Mouse (Mus musculus): Measurements from ENCODE around the gene Uqcc3. TPM values are rescaled to one million over a fixed set of nuclear protein-coding genes. Genes with fewer than 3 reads are reported as not detected.

The Uqcc3 gene
- polyA plus RNA-seq (2015; fragmentation: Nextera tagmentation; extraction: Ambion mirVana), result 61.9 and 62.8 TPM in 2 replicates

GRCm38 (mm10) chr19:8880311-8881033 lies at the start of gene Uqcc3:
Gene Uqcc3, minus strand, starts transcription at chr19:8880923.
- peak; percentile 93 for ATAC-seq (ENCODE audit: insufficient read depth, low FRiP score, low read depth)
- Histone ChIP-seq H3K27ac (peak within 1 kb of the TSS; percentile 89), H3K36me3 (peaks cover 13% of the 10 kb centered on the region), H3K4me3 (replicated peaks) (peak within 1 kb of the TSS; percentile 68), H3K9ac (peak within 1 kb of the TSS; percentile 89), H3K4me1 (peaks cover 9% of the 10 kb centered on the region; the same call in 1 of the 2 replicates), H3K9me3 (no peaks in the 10 kb centered on the region), H3K4me2 (peak within 1 kb of the TSS; percentile 72), H3K27me3 (replicated peaks) (no peaks in the 10 kb centered on the region)
- under 1% methylated on average over 42 of the region's 42 CpGs for WGBS

- peak overlapping the region; percentile 90 for H3K27ac ChIP-seq
- peak; percentile 6; the same call in 1 of the 2 replicates for ATAC-seq (ENCODE audit: insufficient read depth, low FRiP score, low read depth)
- WGBS, result 6% methylated on average over 11 of the region's 11 CpGs
Observed at GRCm38 (mm10) chr19:8930117-8930516, 49.4 kb upstream of the Uqcc3 start.

GRCm38 (mm10) chr19:8929224-8930088 lies 48.7 kb upstream of the Uqcc3 start, which contains the start of the genes Rom1 and Eml3:
Gene Rom1, minus strand, starts transcription at chr19:8929356.
Gene Eml3, plus strand, starts transcription at chr19:8929552.
- Histone ChIP-seq H3K36me3 (peaks cover 20% of the 10 kb centered on the region), H3K4me2 (peak within 1 kb of the TSS; percentile 73), H3K27me3 (replicated peaks) (no peaks in the 10 kb centered on the region), H3K4me3 (replicated peaks) (peak within 1 kb of the TSS; percentile 75), H3K27ac (peak within 1 kb of the TSS; percentile 90), H3K4me1 (peaks cover 22% of the 10 kb centered on the region), H3K9ac (peak within 1 kb of the TSS; percentile 54), H3K9me3 (no peaks in the 10 kb centered on the region)
- peak; percentile 76 for ATAC-seq (ENCODE audit: insufficient read depth, low FRiP score, low read depth)
- WGBS, result 0% methylated on average over 69 of the region's 74 CpGs

More at GRCm38 (mm10) chr19:8930117-8930516, 49.4 kb upstream of the Uqcc3 start:
- Histone ChIP-seq H3K9ac (peak overlapping the region; percentile 54), H3K36me3 (peaks cover 25% of the 10 kb centered on the region), H3K4me1 (peaks cover 22% of the 10 kb centered on the region), H3K4me2 (peak overlapping the region; percentile 73), H3K4me3 (replicated peaks) (peak overlapping the region; percentile 75), H3K9me3 (no peaks in the 10 kb centered on the region), H3K27me3 (replicated peaks) (no peaks in the 10 kb centered on the region)

DNA sequence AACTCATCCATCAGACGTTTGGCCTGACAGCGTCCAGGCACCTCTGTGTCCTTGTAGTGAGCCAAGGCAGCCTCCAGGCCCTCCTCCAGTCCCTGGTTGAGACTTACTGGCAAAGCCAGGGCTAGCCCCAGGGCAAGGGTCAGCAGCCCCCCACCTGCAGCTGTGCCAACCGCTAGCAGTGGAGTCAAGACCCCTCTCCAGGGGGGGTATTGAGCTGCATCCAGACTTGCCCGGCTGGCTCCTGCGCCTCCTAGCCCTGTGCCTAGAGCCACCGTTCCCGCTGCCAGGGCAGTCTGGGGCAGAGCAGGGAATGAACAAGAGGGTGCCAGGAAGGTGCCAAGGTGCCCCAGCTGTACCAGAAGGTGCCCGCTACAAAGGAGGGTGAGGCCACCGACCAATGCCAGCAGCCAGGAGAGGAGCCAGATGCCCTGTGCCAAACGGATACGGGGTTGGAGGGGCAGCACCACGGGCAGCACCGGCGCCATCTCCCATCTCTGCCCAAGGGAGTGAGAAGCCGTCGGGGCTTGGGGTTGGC lies 48.0 kb upstream of the Uqcc3 start:
- WGBS, result 27% methylated on average over 16 of the region's 16 CpGs
- Histone ChIP-seq H3K4me1 (peaks cover 22% of the 10 kb centered on the region), H3K27ac (peak overlapping the region; percentile 90; the same call in 1 of the 2 replicates), H3K4me2 (peak overlapping the region; percentile 73), H3K9me3 (no peaks in the 10 kb centered on the region), H3K9ac (no peak overlapping the region), H3K36me3 (peaks cover 14% of the 10 kb centered on the region), H3K27me3 (replicated peaks) (no peaks in the 10 kb centered on the region), H3K4me3 (replicated peaks) (peak overlapping the region; percentile 75)
- ATAC-seq (ENCODE audit: insufficient read depth, low FRiP score, low read depth), result no peak

DNA sequence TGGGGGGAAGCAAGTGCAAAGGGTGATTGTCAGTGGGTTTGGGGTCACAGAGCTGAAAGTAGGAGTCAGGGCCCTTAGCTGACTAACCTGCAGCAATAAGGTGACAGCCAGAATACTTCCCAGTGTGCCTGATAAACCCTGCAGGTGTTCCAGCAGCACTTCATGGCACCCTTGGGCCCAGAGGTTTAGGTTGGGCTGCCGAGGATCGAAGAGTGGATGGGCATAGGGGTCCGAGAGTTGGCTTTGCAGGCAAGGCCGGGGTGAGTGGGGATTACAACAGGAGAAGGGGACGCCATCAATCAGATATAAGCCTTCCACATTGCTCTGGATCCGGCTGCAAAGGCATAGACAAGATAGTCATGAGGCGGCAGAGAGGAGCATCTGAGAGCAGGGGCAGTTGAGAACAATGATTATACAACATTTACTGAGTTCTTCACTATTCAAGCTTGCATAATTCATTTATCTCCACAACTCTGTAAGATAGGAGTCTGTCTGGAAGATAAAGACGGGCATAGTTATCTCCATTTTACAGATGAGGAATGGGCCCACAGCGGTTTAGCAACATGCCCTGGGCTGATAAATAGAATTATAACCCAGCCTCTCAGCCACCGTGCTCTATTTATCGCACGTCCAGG lies 47.3 kb upstream of the Uqcc3 start:
- H3K9ac ChIP-seq, result no peak overlapping the region
- no peak for ATAC-seq (ENCODE audit: insufficient read depth, low FRiP score, low read depth)
- 0 out of 2 replicates have a peak, but pooled peaks cover 7% of the 10 kb centered on the region for H3K36me3 ChIP-seq
- H3K27me3 ChIP-seq (replicated peaks), result no peaks in the 10 kb centered on the region
- WGBS, result 79% methylated on average over 12 of the region's 12 CpGs
- H3K9me3 ChIP-seq, result no peaks in the 10 kb centered on the region
- H3K4me3 ChIP-seq (replicated peaks), result no peak overlapping the region
- H3K27ac ChIP-seq, result no peak overlapping the region
- H3K4me1 ChIP-seq, result peaks cover 22% of the 10 kb centered on the region
- H3K4me2 ChIP-seq, result no peak overlapping the region

GRCm38 (mm10) chr19:8926766-8927165 lies 46.0 kb upstream of the Uqcc3 start:
- H3K4me2 ChIP-seq, result no peak overlapping the region
- 0 out of 2 replicates have a peak, but pooled peaks cover 6% of the 10 kb centered on the region for H3K36me3 ChIP-seq
- H3K4me1 ChIP-seq, result peaks cover 23% of the 10 kb centered on the region
- no peaks in the 10 kb centered on the region for H3K9me3 ChIP-seq
- no peak for ATAC-seq (ENCODE audit: insufficient read depth, low FRiP score, low read depth)
- WGBS, result 82% methylated on average over 2 of the region's 2 CpGs
- H3K4me3 ChIP-seq (replicated peaks), result no peak overlapping the region
- H3K9ac ChIP-seq, result no peak overlapping the region
- H3K27ac ChIP-seq, result no peak overlapping the region
- H3K27me3 ChIP-seq (replicated peaks), result no peaks in the 10 kb centered on the region

- Histone ChIP-seq H3K27me3 (replicated peaks) (no peaks in the 10 kb centered on the region), H3K9me3 (no peaks in the 10 kb centered on the region), H3K36me3 (peaks cover 9% of the 10 kb centered on the region; the same call in 1 of the 2 replicates), H3K4me1 (peaks cover 12% of the 10 kb centered on the region; the same call in 1 of the 2 replicates), H3K9ac (no peak overlapping the region), H3K4me3 (replicated peaks) (peak overlapping the region; percentile 79; the same call in 1 of the 2 replicates), H3K4me2 (peak overlapping the region; percentile 65), H3K27ac (no peak overlapping the region)
- WGBS, result 75% methylated on average over 9 of the region's 9 CpGs
- no peak for ATAC-seq (ENCODE audit: insufficient read depth, low FRiP score, low read depth)
Observed at GRCm38 (mm10) chr19:8921741-8922140, 41.0 kb upstream of the Uqcc3 start.

- peak overlapping the region; percentile 79 for H3K4me3 ChIP-seq (replicated peaks)
- H3K27me3 ChIP-seq (replicated peaks), result no peaks in the 10 kb centered on the region
- H3K4me2 ChIP-seq, result peak overlapping the region; percentile 65
- WGBS, result under 1% methylated on average over 6 of the region's 6 CpGs
- H3K36me3 ChIP-seq, result peaks cover 17% of the 10 kb centered on the region
- H3K9me3 ChIP-seq, result no peaks in the 10 kb centered on the region
- peak; percentile 17; the same call in 1 of the 2 replicates for ATAC-seq (ENCODE audit: insufficient read depth, low FRiP score, low read depth)
- peak overlapping the region; percentile 64 for H3K9ac ChIP-seq
- peak overlapping the region; percentile 89 for H3K27ac ChIP-seq
- peaks cover 12% of the 10 kb centered on the region; the same call in 1 of the 2 replicates for H3K4me1 ChIP-seq
Observed at GRCm38 (mm10) chr19:8920836-8921291, 40.1 kb upstream of the Uqcc3 start.

- Histone ChIP-seq H3K27me3 (replicated peaks) (no peaks in the 10 kb centered on the region), H3K27ac (peak within 1 kb of the TSS; percentile 89), H3K4me3 (replicated peaks) (peak within 1 kb of the TSS; percentile 79), H3K4me2 (peak within 1 kb of the TSS; percentile 65), H3K36me3 (peaks cover 19% of the 10 kb centered on the region), H3K4me1 (peaks cover 12% of the 10 kb centered on the region; the same call in 1 of the 2 replicates), H3K9ac (peak within 1 kb of the TSS; percentile 64), H3K9me3 (no peaks in the 10 kb centered on the region)
- WGBS, result 3% methylated on average over 49 of the region's 50 CpGs
- ATAC-seq (ENCODE audit: insufficient read depth, low FRiP score, low read depth), result peak; percentile 97
Observed at GRCm38 (mm10) chr19:8920073-8920736, 39.5 kb upstream of the Uqcc3 start, which contains the start of gene B3gat3. Gene B3gat3, plus strand, starts transcription at chr19:8920374.

- no peak overlapping the region for H3K9ac ChIP-seq
- no peaks in the 10 kb centered on the region for H3K27me3 ChIP-seq (replicated peaks)
- H3K4me1 ChIP-seq, result peaks cover 12% of the 10 kb centered on the region; the same call in 1 of the 2 replicates
- H3K4me3 ChIP-seq (replicated peaks), result peak overlapping the region; percentile 79
- no peak for ATAC-seq (ENCODE audit: insufficient read depth, low FRiP score, low read depth)
- peaks cover 24% of the 10 kb centered on the region for H3K36me3 ChIP-seq
- peak overlapping the region; percentile 65 for H3K4me2 ChIP-seq
- H3K27ac ChIP-seq, result peak overlapping the region; percentile 89
- H3K9me3 ChIP-seq, result no peaks in the 10 kb centered on the region
- 62% methylated on average over 6 of the region's 6 CpGs for WGBS
Observed at GRCm38 (mm10) chr19:8919684-8920072, 39.0 kb upstream of the Uqcc3 start.

Data from stomach, embryonic 15.5 days (tissue).